Mouse (Mus musculus): Measurements from ENCODE around the gene Slc22a4. TPM values are rescaled to one million over a fixed set of nuclear protein-coding genes. Genes with fewer than 3 reads are reported as not detected.

Slc22a4 gene
- total and polyA plus RNA-seq, 3 experiments = 3.5 to 5.8 TPM; not detected in 1

GRCm38 (mm10) chr11:54067318-54067995 lies 39.6 kb upstream of the Slc22a4 start:
- Histone ChIP-seq H3K36me3 (ENCODE audit: control insufficient read depth in 1 of 2, insufficient read depth in 2 of 2, low read length in 2 of 2) (no peaks in the 10 kb centered on the region), H3K79me2 (ENCODE audit: control insufficient read depth, insufficient read depth, low read length, poor library complexity) (no peaks in the 10 kb centered on the region), H3K27me3 (ENCODE audit: control insufficient read depth in 1 of 2, insufficient read depth in 2 of 2, low read length in 2 of 2) (peaks cover 38 to 39% of the 10 kb centered on the region in 2 experiments), H3K4me1 (ENCODE audit: control insufficient read depth in 1 of 2, insufficient read depth in 2 of 2, low read length in 2 of 2) (peaks cover 0 to 2% of the 10 kb centered on the region in 2 experiments; a peak in 1 of 4 replicates), H3K9ac (ENCODE audit: control insufficient read depth, low read depth, low read length, poor library complexity, severe bottlenecking) (no peak overlapping the region), H3K9me3 (replicated peaks; ENCODE audit: insufficient read depth, low read length) (no peaks in the 10 kb centered on the region), H3K4me3 (ENCODE audit: control insufficient read depth in 1 of 2, insufficient read depth in 1 of 2, low read depth in 2 of 2, low read length in 2 of 2) (no peak overlapping the region), H3K27ac (ENCODE audit: control insufficient read depth, low read depth, low read length) (no peak overlapping the region)
- TF ChIP-seq ZNF384 (IDR thresholded peaks at IDR 0.05; ENCODE audit: low read depth, low read length) (no peak), ZC3H11A (IDR thresholded peaks at IDR 0.05; ENCODE audit: low read depth, low read length) (no peak), MEF2A (IDR thresholded peaks at IDR 0.05; ENCODE audit: extremely low read depth, insufficient replicate concordance, low read depth, low read length, poor library complexity, severe bottlenecking) (no peak), MAFK (IDR thresholded peaks at IDR 0.05; ENCODE audit: borderline replicate concordance, low read depth, low read length) (no peak), TBP (IDR thresholded peaks at IDR 0.05; ENCODE audit: low read depth, low read length) (no peak), UBTF (IDR thresholded peaks at IDR 0.05; ENCODE audit: borderline replicate concordance, insufficient read depth, low read depth, low read length) (no peak), SMC3 (IDR thresholded peaks at IDR 0.05; ENCODE audit: low read depth, low read length) (no peak), MYC (IDR thresholded peaks at IDR 0.05; ENCODE audit: low read depth, low read length) (no peak), CHD2 (IDR thresholded peaks at IDR 0.05; ENCODE audit: low read length) (no peak), CHD1 (IDR thresholded peaks at IDR 0.05; ENCODE audit: low read depth, low read length) (no peak), MAX (IDR thresholded peaks at IDR 0.05; ENCODE audit: low read length) (no peak), GATA1 (IDR thresholded peaks at IDR 0.05; ENCODE audit: low read depth, low read length) (no peak), JUND (IDR thresholded peaks at IDR 0.05; ENCODE audit: low read depth, low read length) (no peak), SIN3A (IDR thresholded peaks at IDR 0.05; ENCODE audit: low read length) (no peak), CTCF (IDR thresholded peaks at IDR 0.05 in 2 of 3, conservative IDR thresholded peaks at IDR 0.05 in 1 of 3; ENCODE audit: control insufficient read depth in 1 of 3, insufficient read depth in 1 of 3, low read depth in 2 of 3, low read length in 3 of 3, poor library complexity in 1 of 3, severe bottlenecking in 1 of 3) (no peak), MXI1 (IDR thresholded peaks at IDR 0.05; ENCODE audit: low read depth, low read length) (no peak)
- no peak for DNase-seq (ENCODE audit: low read depth, low spot score)

- H3K4me3 ChIP-seq (ENCODE audit: control insufficient read depth in 1 of 2, insufficient read depth in 1 of 2, low read depth in 2 of 2, low read length in 2 of 2) = no peak overlapping the region
- no peaks in the 10 kb centered on the region for H3K79me2 ChIP-seq (ENCODE audit: control insufficient read depth, insufficient read depth, low read length, poor library complexity)
- H3K4me1 ChIP-seq (ENCODE audit: control insufficient read depth in 1 of 2, insufficient read depth in 2 of 2, low read length in 2 of 2) = peaks cover 0 to 2% of the 10 kb centered on the region in 2 experiments; a peak in 1 of 4 replicates
- H3K9me3 ChIP-seq (replicated peaks; ENCODE audit: insufficient read depth, low read length) = no peaks in the 10 kb centered on the region
- peaks cover 28 to 30% of the 10 kb centered on the region in 2 experiments for H3K27me3 ChIP-seq (ENCODE audit: control insufficient read depth in 1 of 2, insufficient read depth in 2 of 2, low read length in 2 of 2)
- TF ChIP-seq KAT2A (conservative IDR thresholded peaks at IDR 0.05; ENCODE audit: low read depth, low read length) (no peak), ZKSCAN1 (IDR thresholded peaks at IDR 0.05; ENCODE audit: low read depth, low read length) (no peak), ZC3H11A (IDR thresholded peaks at IDR 0.05; ENCODE audit: low read depth, low read length) (no peak), MAZ (IDR thresholded peaks at IDR 0.05; ENCODE audit: low read depth, low read length) (no peak)
- no peak overlapping the region for H3K27ac ChIP-seq (ENCODE audit: control insufficient read depth, low read depth, low read length)
- no peaks in the 10 kb centered on the region for H3K36me3 ChIP-seq (ENCODE audit: control insufficient read depth in 1 of 2, insufficient read depth in 2 of 2, low read length in 2 of 2)
- DNase-seq (ENCODE audit: low read depth, low spot score) = no peak
- no peak overlapping the region for H3K9ac ChIP-seq (ENCODE audit: control insufficient read depth, low read depth, low read length, poor library complexity, severe bottlenecking)
Measured at GRCm38 (mm10) chr11:54066400-54066799, 38.5 kb upstream of the Slc22a4 start.
